Mouse (Mus musculus) midbrain, embryonic 16.5 days (tissue): ENCODE results near the gene Speer4f1. TPM values are rescaled to one million over a fixed set of nuclear protein-coding genes. Genes with fewer than 3 reads are reported as not detected.

Experiments
- polyA plus RNA-seq: library from polyadenylated mRNA; unstranded; fragments of >200 nt; fragmentation: Nextera tagmentation; extraction: Ambion mirVana; gene quantifications from 2 replicates; pipeline ENCODE4 v1.2.1, GENCODE M21; 2015

Gene Speer4f1
- polyA plus RNA-seq, 1 experiment from 2014 or later = not detected

Other genes starting within 250 kb of the Speer4f1 start
- not detected in 2 replicates for gene Speer4f2, start 102.9 kb upstream of the Speer4f1 start, polyA plus RNA-seq
- gene Sema3c, start 98.2 kb downstream of the Speer4f1 start, polyA plus RNA-seq = 13.6 and 15.5 TPM in 2 replicates